Mouse (Mus musculus) adrenal gland, adult 2 months (tissue): Measurements from ENCODE around the gene Rps6kl1. TPM values are rescaled to one million over a fixed set of nuclear protein-coding genes. Genes with fewer than 3 reads are reported as not detected.

ENCODE experiments used
- DNase-seq: peaks from one replicate; pipeline ENCODE4 v3.0.0; 2021
- long read RNA-seq: library from polyadenylated mRNA; stranded (forward); transcript quantifications from one replicate; pipeline ENCODE4 v2.0.0, GENCODE M21; 2021
- polyA plus RNA-seq: library from polyadenylated mRNA; depleted of rRNA; stranded (reverse); fragments of >200 nt; gene quantifications from 2 replicates; pipeline ENCODE4 v1.2.3, GENCODE M21; 2012; rRNA removed
- total RNA-seq, 2 experiments: library from RNA; stranded (reverse); gene quantifications; 2 replicates each; pipeline ENCODE4 v1.2.3; 2021

The Rps6kl1 gene
- total RNA-seq, result 1 to 10 TPM in 1 of 2 experiments, under 1 TPM in 1; 0.37 to 1.5 TPM
- polyA plus RNA-seq, result 1.5 and 1.8 TPM in 2 replicates
- long read RNA-seq, partial matches to known transcripts, result 0 of 4 reads
- long read RNA-seq, other reads (novel, unspliced or antisense), result 1 of 4 reads

GRCm38 (mm10) chr12:85151002-85151774, at the start of gene Rps6kl1:
Gene Rps6kl1 (minus strand): TSS chr12:85151264.
- peak; percentile 39 for DNase-seq

DNA sequence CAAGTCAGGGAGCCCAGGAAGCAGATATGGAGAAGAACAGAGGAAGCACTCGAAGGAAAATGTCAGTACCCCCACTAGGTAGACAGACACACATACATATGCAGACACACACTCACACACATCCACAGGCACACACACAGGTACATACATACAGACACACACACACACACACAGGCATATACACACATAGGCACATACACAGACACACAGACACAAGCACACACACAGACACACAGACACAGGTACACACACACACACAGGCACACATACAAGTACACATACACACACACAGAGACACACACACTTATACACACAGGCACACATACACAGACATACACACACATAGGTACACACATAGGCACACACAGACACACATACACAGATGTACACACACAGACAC, 48.9 kb upstream of the Rps6kl1 start:
- no peak for DNase-seq

DNA sequence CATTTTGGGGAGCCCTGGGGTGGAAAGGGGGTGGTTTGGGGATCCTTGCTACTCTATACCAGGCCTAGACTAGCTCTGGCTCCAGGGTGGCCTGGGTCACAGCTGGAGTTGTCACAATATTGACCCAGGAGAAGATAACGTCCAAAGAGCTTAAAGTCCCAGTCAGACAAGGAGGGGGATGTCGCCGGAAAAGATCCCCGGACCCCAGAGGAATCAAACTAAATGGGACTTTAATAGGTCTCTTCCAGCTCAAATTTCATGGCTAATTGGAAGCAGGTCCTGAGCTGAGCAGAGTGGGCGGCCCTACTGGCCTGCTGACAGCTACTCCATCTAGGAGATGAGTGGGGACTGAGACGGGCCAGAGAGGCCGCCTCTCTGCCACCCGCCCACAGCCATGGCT, 46.9 kb upstream of the Rps6kl1 start:
- DNase-seq, result no peak

GRCm38 (mm10) chr12:85197371-85197770, 46.3 kb upstream of the Rps6kl1 start:
- DNase-seq, result no peak

DNA sequence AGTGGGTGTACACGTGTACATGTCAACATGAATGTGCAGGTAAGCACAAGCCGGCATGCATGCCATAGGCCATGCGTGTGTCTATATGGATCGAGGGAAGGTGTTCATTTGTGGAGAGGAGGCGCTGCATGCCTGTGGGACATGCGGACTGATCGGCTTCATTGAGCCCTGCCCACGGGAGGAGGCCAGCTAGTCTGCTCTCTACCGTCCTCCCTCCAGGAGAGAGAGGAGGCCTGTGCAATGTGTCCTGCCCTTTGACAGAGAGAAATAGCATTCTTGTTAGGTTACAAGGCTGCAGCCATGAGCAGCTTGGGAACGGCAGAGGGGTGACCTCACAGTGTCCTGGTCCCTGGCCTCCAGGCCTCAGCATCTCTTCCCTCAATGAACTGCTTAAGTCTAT, 45.1 kb upstream of the Rps6kl1 start:
- no peak for DNase-seq

DNA sequence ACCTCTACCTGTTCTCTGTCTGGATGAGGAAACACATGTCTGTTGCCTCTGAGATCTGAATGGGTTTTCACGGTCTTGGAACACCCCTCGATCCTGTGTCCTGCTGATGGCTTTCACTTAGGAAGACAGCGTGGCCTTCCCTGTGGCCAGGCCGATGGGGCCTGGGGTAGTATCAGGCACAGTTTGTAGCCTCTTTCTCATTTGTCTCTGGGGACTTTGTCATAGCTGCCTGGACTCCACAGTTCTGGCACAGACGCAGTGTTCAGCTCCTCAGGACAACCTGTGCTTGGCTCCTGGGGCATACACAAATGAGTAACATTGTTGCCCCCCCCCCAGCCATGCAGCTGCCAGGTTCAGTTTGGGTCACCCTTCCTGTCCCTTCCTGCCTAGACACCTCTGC, 44.0 kb upstream of the Rps6kl1 start:
- no peak for DNase-seq

GRCm38 (mm10) chr12:85194623-85195018, 43.6 kb upstream of the Rps6kl1 start:
- peak; percentile 59 for DNase-seq

DNA sequence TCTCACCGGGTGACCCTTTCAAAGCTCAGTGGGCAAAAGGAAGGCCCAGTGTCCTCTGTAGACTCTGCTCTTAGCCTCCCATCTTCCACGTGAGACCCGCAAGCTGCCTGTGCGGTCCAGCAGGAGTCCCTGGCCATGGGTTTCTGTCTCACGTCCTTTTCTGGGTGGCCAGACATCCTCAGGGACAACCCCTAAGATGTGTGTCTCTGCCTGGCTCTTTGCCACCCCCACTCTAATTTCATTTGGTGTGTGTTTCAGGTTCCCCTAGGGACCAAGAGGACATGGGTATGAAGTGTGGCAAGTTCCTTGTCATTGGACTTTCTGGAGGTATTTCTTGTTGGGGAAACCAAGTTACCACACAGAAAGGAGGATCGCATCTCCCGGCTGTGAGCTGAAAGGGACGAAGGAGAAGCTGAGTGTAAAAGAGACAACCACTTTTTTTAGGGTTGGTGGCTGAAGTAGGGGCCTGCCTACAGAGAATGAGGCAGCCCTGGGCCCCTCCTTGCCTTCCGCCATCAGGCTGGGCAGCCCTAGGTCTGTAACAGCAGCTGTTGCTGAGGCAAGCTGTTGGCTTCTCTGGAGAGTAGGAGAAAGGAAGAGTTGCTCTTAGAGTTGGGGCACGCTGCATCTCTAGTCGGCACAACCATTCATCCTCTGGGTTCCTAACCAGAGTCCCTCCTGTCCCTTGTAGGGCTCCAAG, 43.0 kb upstream of the Rps6kl1 start:
- DNase-seq, result no peak

- no peak for DNase-seq
These were observed 42.1 kb upstream of the Rps6kl1 start for GRCm38 (mm10) chr12:85193146-85193545.

- peak; percentile 41 for DNase-seq
These were observed 41.5 kb upstream of the Rps6kl1 start for GRCm38 (mm10) chr12:85192461-85193108.

DNA sequence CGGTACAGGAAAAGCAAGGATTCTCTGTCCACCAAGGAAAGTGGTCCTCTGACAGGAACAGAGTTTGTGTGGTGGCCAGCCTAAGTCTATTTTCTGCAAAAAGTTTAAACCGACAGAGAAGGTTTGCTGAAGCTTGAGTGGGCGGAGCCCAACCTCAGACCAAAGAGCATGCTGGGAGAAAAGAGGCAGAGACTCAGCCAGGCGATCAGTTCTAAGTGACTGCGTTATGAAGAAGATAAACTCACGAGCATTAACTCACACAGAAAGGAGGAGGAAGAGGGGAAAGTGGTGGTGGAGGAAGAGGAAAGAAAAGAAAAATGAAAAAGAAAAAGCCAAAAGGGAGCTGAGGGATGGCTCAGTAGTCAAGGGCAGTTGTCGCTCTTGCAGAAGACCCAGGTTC, 39.2 kb upstream of the Rps6kl1 start:
- no peak for DNase-seq

- DNase-seq, result no peak
These were observed 35.3 kb upstream of the Rps6kl1 start for GRCm38 (mm10) chr12:85186361-85186760.

DNA sequence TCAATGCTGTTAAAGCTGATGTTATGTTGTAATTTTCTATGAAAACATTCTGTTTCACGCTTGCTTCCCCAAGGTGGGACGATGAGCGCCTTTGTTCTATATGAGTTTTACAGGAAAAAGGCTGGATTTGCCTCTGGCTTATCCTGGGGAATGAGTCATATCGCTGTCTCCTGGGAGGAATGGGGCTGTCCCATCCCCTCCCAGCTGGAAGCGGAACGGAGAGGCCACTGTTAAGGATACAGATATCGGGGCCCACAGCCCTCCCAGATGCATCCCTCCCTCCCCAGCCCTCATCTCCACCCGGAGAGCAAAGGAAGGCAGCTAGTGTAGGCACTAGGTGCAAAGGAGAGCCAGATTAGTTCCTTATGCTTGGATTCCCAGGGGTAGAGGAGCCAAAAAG, 34.7 kb upstream of the Rps6kl1 start:
- no peak for DNase-seq

- no peak for DNase-seq
These were observed 33.1 kb upstream of the Rps6kl1 start for GRCm38 (mm10) chr12:85184118-85184517.

DNA sequence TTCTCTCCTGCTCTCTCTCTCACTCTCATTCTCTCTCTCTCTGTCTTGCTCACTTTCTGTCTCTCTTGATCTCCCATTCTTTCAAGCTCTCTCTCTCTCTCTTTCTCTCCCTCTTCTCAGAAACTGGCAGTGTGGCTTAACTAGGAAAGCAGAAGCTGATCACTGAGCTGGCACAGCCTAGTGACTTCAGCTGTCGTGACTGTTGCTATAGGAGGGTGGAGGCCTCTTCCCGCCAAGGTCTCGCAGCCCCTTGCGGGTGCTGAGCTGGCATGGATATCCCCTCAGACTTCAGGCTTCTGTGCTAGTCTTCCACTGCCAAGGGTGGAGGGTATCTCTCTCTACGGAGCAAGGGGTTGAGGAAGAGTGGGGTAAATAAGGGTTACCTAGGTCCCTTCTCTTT, 31.8 kb upstream of the Rps6kl1 start:
- DNase-seq, result no peak

DNA sequence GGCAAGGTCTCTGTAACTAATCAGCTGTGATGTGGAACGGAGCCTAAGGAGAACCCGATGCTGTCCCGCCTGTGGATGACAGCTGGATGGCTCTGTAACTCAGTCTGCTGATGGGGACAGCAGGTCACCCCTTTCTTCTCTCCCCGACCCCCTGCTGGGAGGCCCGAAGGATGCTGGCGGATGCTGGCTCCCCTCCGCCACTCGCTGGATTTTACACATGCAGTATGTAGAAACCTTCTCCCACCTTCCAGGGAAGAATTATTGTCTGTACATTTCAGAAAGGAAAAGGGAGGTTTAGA, 31.2 kb upstream of the Rps6kl1 start:
- DNase-seq, result no peak

- DNase-seq, result no peak
These were observed 30.6 kb upstream of the Rps6kl1 start for GRCm38 (mm10) chr12:85181475-85182344.

DNA sequence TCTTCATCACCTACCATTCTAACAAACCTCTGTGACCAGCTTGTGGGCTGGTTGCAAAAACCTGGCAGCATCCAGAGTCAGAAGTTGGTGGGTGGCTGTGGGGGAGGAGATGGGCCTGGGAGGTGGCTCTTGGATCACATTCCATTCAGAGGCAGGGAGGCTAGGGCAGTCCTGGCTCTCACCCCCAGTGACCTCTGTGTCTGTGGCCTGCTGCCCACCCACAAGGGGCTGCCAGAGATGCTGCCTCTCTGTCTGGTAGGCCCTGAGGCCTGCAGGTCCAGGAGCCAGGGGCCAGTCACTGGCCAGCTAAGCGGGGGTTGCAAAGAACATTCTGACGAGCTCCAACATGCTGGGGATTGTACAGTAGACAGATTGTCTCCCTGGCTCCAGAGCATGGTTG, 27.2 kb upstream of the Rps6kl1 start:
- DNase-seq, result no peak

- no peak for DNase-seq
These were observed 26.7 kb upstream of the Rps6kl1 start, which contains the start of gene Pgf for GRCm38 (mm10) chr12:85177740-85178239. Gene Pgf (minus strand): TSS chr12:85177790.

GRCm38 (mm10) chr12:85176846-85177523, 25.9 kb upstream of the Rps6kl1 start:
- DNase-seq, result peak; percentile 42
